Mouse (Mus musculus) v-Abl transformed pro-B cells (cell line): ENCODE data around the gene Gm6614.
"Not testable (repeated sequence)": the region's sequence is repeated elsewhere in the genome, so short reads cannot be mapped to it uniquely, and the experiment has no call there.

ENCODE experiments used
- in situ Hi-C, 2 experiments: fragments of 400-800 bp; cut with MboI; formaldehyde crosslinking; loops; one replicate each; pipeline ENCODE4 v1.15.1; 2025; ENCODE audit not compliant: unreplicated experiment in 2 of 2

Gene Gm6614

GRCm38 (mm10) chr6:142011364-142011955 is at the start of gene Gm6614:
TSS of gene Gm6614 (minus strand) at chr6:142011414.
- in situ Hi-C loops = no loop called here

DNA sequence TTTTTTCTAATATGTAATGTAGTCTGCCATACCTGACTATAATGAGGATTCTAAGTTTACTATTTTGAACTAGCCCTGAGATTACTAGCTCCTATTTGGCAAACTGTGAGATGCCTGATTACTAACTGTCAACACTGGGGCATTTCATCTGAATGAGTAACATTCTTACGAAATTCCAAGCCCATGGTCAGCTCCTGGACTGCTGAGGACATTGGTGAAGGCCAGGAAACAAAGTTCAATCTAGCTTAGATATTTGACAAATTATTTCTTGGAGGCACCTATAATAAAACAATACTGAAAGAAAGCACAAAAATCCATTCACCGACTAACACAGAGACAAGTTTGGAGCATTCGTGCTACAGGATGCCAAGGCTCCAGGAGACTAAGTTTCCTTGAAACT is 47.1 kb upstream of the Gm6614 start:
- in situ Hi-C loops = not testable (repeated sequence)

GRCm38 (mm10) chr6:142047689-142048088 is 36.5 kb upstream of the Gm6614 start:
- in situ Hi-C loops = no loop called here

GRCm38 (mm10) chr6:142045746-142046145 is 34.5 kb upstream of the Gm6614 start:
- in situ Hi-C loops = no loop called here

GRCm38 (mm10) chr6:142041896-142042295 is 30.7 kb upstream of the Gm6614 start:
- in situ Hi-C loops = no loop called here

- in situ Hi-C loops = no loop called here
These were observed 29.3 kb upstream of the Gm6614 start for GRCm38 (mm10) chr6:142040306-142041175.

DNA sequence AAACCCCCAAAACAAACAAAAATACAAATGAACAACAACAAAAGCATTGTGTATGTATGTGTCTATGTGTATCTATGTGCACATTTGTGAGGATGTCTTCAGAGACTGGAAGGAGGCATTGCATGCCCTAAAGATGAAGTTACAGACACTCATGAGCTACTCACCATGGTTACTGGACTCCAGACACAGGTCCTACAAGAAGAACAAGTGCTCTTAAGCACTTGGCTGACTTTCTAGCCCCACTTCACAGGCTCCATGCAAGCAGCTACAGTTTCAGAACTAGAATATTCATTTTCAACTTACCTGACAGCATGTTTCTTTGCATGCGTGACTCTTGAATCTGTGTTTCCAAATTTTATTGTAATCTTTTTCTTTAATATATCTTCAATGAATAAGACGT is 24.6 kb upstream of the Gm6614 start:
- in situ Hi-C loops = no loop called here

- in situ Hi-C loops = no loop called here
These were observed 10.5 kb upstream of the Gm6614 start for GRCm38 (mm10) chr6:142021671-142022070.

GRCm38 (mm10) chr6:141986772-141987171 is 24.4 kb downstream of the Gm6614 start:
- in situ Hi-C loops = no loop called here

- in situ Hi-C loops = no loop called here
These were observed 26.6 kb downstream of the Gm6614 start for GRCm38 (mm10) chr6:141984644-141985043.

- in situ Hi-C loops = no loop called here
These were observed 48.8 kb downstream of the Gm6614 start for GRCm38 (mm10) chr6:141962420-141962819.

- in situ Hi-C loops = no loop called here
These were observed 49.4 kb downstream of the Gm6614 start for GRCm38 (mm10) chr6:141961861-141962260.

- in situ Hi-C loops = no loop called here
These were observed 50.7 kb downstream of the Gm6614 start for GRCm38 (mm10) chr6:141960482-141960881.

DNA sequence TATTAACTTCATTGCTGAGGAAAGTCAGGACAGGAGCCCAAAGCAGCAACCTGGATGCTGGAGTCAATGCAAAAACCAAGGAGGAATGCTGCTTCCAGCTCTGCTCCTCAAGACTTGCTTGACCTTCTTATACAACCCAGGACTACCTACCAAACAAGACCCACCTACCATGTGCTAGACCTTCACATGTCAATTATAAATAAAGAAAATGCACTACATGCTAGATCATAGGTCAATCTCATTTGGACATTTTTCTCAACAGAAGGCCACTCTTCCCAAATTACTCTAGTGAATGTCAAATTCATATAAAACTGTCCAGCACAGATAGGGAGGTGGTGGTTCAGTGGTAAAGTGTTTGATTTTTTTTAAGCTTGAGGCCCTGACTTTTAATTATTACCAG is 64.4 kb downstream of the Gm6614 start, which contains the start of gene Slco1a1:
Gene Slco1a1 (minus strand): TSS at position 101 of the 400 bp plus-strand sequence.
- in situ Hi-C loops = no loop called here

DNA sequence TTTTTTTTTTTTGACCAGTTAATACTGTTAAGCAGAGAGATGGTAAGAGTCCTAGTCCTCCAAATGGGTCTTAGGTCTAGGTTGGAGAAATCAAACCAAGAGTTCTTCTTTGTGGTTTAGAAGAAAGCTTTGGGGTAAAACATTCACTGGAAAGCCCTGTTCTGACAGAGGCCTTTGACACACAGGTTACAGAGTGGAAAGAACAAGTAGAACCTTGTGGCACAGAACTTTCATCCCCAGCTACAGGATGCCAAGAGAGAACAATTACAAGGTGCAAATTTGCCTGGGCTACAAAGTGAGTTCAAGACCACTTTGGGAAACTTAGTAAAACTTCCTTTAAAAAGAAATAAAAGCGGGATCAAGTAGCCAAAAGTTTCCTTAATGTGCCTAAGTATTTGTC is 70.8 kb downstream of the Gm6614 start:
- in situ Hi-C loops = no loop called here
